Mouse (Mus musculus) T-cell, adult 2 months (primary cell): ENCODE data around the gene Ptprq.

Experiments
- DNase-seq: peaks from one replicate; pipeline ENCODE4 v3.0.0; 2022; ENCODE audit warnings: low spot score

Ptprq gene

GRCm38 (mm10) chr10:107488654-107489315 is 231.1 kb downstream of the Ptprq start:
- no peak for DNase-seq

DNA sequence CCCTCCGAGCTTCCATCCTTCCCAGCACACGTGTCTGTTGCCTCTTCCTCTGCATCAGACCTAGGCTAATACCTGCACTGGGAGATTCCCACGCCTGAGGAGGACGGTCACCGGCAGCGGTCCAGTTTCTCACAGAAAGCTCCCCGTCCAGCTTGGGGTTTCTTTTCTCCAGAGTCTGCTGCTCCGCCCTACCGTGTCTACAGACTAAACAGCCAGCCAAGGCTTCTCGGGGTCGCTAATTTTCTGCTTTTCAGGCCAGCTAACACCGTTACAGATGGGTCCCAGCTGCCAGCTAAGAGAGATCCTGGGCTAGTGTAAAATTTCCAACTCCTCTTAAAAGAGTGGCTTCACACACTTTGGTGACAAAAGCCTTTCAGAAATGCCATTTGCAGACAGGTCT is 233.1 kb downstream of the Ptprq start:
- DNase-seq = no peak

- no peak for DNase-seq
Observed at GRCm38 (mm10) chr10:107485870-107486269, 234.0 kb downstream of the Ptprq start, which contains the start of gene Myf5. TSS of gene Myf5 (minus strand) at chr10:107486134.

GRCm38 (mm10) chr10:107484050-107484449 is 235.8 kb downstream of the Ptprq start:
- no peak for DNase-seq

DNA sequence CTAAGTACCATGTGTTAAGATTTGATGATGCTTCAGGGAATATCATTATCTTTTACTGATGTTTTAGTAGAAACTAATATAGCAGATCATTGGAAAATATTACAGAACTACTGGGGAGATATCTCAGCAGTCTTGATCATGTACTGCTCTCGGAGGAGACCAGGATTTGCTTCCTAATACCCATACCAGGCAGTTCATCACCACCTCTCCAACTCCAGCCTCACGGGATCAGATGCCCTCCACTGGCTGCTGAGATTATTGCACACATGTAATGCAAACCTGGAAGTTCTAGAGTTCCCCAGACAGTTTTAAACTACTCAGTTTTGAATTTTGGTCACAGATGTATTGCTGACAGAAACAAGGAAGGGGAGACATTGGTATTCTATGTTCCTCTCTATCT is 246.4 kb downstream of the Ptprq start:
- no peak for DNase-seq

DNA sequence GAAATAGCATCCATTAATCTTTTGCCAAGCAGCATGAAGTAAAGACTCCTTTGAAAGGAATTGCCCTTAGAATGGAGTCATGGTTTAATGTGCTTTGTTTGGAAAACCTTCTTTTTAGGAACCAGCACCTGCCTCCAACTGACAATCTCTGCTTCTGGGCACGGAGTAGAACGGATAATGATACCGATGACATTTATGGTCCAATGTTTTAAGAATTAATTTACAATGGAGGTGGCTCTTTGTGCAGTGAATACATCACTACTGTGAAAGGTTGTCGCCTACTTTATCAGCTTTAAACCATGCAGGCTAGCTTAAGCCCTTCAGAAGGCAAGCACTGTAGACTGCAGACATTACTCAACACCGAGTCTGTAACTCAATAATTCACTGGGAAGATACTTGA is 248.1 kb downstream of the Ptprq start:
- DNase-seq = no peak

DNA sequence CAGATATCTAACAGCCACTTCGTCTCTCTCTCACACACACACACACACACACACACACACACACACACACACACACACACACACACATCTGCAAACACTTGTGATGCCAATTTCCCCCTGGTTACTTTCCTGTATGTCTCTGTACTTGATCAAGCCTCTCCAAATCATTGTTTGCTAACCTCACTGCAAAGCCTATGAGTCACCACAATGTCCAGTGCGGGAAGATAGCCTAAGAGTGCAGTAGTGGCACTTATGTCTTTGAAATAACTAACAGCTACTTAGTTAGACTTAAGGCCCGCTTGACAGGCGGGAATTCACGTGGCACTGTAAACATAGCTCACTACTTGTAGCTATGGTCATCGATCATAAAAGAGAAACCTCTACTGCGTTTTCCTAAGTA is 252.0 kb downstream of the Ptprq start:
- no peak for DNase-seq
